Mouse (Mus musculus) C2C12 (cell line): ENCODE measurements around the gene Rubcnl.

ENCODE experiments used
- CTCF ChIP-seq: IDR thresholded peaks from one replicate; pipeline ENCODE4 v1.5.1; 2011; ENCODE audit not compliant: control insufficient read depth, insufficient read depth, insufficient read length
- USF1 ChIP-seq: IDR thresholded peaks from one replicate; pipeline ENCODE4 v1.6.1; 2011; ENCODE audit warnings: low read depth, mild to moderate bottlenecking, control low read depth, moderate library complexity

DNA sequence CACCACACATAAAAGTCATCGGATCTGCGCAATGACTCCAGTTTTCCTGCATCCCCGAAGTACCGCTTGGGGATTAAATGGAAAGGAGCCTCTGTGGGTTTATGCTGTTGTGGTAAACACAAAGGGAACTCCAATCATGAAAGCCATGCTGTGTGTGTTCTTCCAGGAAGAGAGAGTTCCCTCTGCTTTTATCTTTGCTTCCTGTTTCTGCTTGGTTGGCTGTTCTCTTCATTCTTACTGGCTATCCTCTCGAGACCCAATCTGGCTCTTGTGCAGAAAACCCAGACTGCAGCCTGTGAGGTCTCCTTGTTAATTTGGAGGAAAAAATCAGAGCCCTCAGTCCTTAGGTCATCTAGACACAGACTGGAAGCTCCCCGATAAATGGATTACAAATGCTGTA is 38.9 kb upstream of the Rubcnl start:
- TF ChIP-seq CTCF (no peak), USF1 (no peak)
